In the genomic region with DNA sequence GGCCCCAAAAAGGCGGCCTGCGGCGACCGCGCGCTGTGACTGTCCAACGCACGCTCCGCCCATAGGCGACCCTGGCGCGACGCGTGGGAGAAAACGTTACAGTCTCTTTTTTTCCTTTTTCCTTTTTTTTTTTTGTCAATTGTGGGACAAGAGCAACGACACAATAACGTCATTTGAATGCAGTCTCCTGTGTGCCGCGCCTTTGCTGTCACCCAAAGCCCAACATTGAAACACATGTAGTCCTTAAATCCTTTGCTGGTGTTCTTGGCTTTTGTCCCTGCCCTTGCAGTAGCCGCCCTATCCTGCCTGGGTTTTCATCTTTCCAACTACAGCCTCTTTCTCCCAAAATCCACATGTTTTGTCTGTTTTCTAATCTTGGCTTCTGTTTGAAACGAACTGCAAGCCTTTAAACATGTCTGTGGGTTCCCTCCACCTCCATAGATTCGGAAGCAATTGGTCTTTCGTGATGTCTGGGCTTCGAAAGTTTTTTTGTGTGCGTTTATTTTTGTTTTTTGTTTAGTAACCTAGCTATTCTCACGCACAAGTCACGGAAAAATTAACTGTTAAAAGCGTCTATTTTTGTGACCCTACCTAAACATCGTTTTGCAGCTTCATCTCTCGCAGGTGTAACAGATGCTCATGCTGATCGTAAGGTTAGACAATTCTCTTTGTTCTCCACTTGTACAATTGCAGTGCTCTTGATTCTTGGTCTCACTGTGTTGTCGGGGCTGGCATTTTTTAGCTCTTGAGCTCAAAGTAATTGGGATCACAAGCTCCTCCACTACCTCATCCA, we compare ENCODE assay signal across 8 mouse cellular contexts. TPM values are rescaled to one million over a fixed set of nuclear protein-coding genes. Genes with fewer than 3 reads are reported as not detected.
DNase-seq lines count a peak whose midpoint lies in the region; ATAC-seq and TF ChIP-seq lines count a peak whose summit lies in the region.

No protein-coding gene starts in this region.

- H3K4me2 ChIP-seq in hindbrain, postnatal 0 days (ENCODE audit: low read depth, low read length) = peak overlapping the region; percentile 58

- H3K9ac ChIP-seq in hindbrain, postnatal 0 days (replicated peaks; ENCODE audit: low read length) = peak overlapping the region; percentile 63

- peak overlapping the region; percentile 86 for H3K4me3 ChIP-seq in spleen, adult 2 months (ENCODE audit: extremely low read depth, insufficient read depth, insufficient read length)
- peak overlapping the region; percentile 56 for H3K4me3 ChIP-seq in hindbrain, postnatal 0 days (ENCODE audit: low read length)

- no peak for ATAC-seq in hindbrain, postnatal 0 days

- no peaks in the 10 kb centered on the region for H3K27me3 ChIP-seq in spleen, adult 2 months (ENCODE audit: control insufficient read depth, insufficient read depth, low read length)
- no peaks in the 10 kb centered on the region for H3K27me3 ChIP-seq in hindbrain, postnatal 0 days (ENCODE audit: insufficient read depth, low read length)

- peak overlapping the region; percentile 98 for H3K27ac ChIP-seq in spleen, adult 2 months (ENCODE audit: insufficient read depth, low read length)
- peak overlapping the region; percentile 91 for H3K27ac ChIP-seq in hindbrain, postnatal 0 days

- peaks cover 7% of the 10 kb centered on the region; the same call in 1 of the 2 replicates for H3K4me1 ChIP-seq in spleen, adult 2 months (ENCODE audit: control insufficient read depth, insufficient read depth, insufficient read length)
- no peaks in the 10 kb centered on the region for H3K4me1 ChIP-seq in hindbrain, postnatal 0 days (ENCODE audit: insufficient read depth, low read length)

- TF ChIP-seq POLR2A in spleen, adult 2 months (IDR thresholded peaks at IDR 0.05; ENCODE audit: low read depth, low read length) = no peak

- TF ChIP-seq CTCF in spleen, adult 2 months (IDR thresholded peaks at IDR 0.05; ENCODE audit: extremely low read depth, insufficient read depth, insufficient read length, insufficient replicate concordance) = no peak
- TF ChIP-seq CTCF in hindbrain, postnatal 0 days (IDR thresholded peaks at IDR 0.05; ENCODE audit: low read depth) = no peak

- no peaks in the 10 kb centered on the region for H3K36me3 ChIP-seq in spleen, adult 2 months (ENCODE audit: control insufficient read depth, insufficient read depth, low read length)
- no peaks in the 10 kb centered on the region for H3K36me3 ChIP-seq in hindbrain, postnatal 0 days (ENCODE audit: insufficient read depth, low read length)

- peak; percentile 48 for DNase-seq in cerebellum, adult 9-10 months
- DNase-seq in cerebellum, postnatal 25 days = no peak
- no peak for DNase-seq in spleen, adult 2 months (ENCODE audit: low read depth in 1 of 2, low spot score in 2 of 2)
- DNase-seq in spleen, adult 12 weeks (ENCODE audit: low spot score) = no peak
- DNase-seq in hindbrain, postnatal 0 days (ENCODE audit: low spot score) = peak; percentile 7
- peak; percentile 12 for DNase-seq in neural tube, embryonic 10.5 days (ENCODE audit: extremely low spot score, low spot score)
- DNase-seq in yolk sac, embryonic 10.5 days (ENCODE audit: low spot score) = no peak
- no peak for DNase-seq in left cerebral cortex, adult 11 months (ENCODE audit: low spot score)

- WGBS in spleen, adult 2 months = 29% methylated on average over 32 of the region's 32 CpGs
- WGBS in hindbrain, postnatal 0 days = 18% methylated on average over 31 of the region's 32 CpGs

- no peaks in the 10 kb centered on the region for H3K9me3 ChIP-seq in hindbrain, postnatal 0 days (ENCODE audit: low read length)

RNA-seq across cellular contexts. Expression of a gene that starts 0.7 kb away (rescaled TPM):
- polyA plus RNA-seq in spleen, adult 2 months (2012; rRNA removed) = 9.5 and 12.4 TPM in 2 replicates
- 28.0 and 28.4 TPM in 2 replicates for total RNA-seq in hindbrain, postnatal 0 days (2014; rRNA removed)
- polyA plus RNA-seq in hindbrain, postnatal 0 days (2015; fragmentation: Nextera tagmentation; extraction: Ambion mirVana) = 8.0 and 8.8 TPM in 2 replicates

Comparison
In these comparisons a context has a peak if more than half of its experiments do, and no peak if none do; other contexts are left out.
1. DNase-seq: peak in cerebellum, adult 9-10 months (single experiment), hindbrain, postnatal 0 days (single experiment) and neural tube, embryonic 10.5 days (single experiment); none in cerebellum, postnatal 25 days (0 of 2), spleen, adult 2 months (0 of 2), spleen, adult 12 weeks (single experiment), yolk sac, embryonic 10.5 days (single experiment) and left cerebral cortex, adult 11 months (single experiment).